31 mouse cellular contexts compared by ENCODE assay signal in the genomic region with DNA sequence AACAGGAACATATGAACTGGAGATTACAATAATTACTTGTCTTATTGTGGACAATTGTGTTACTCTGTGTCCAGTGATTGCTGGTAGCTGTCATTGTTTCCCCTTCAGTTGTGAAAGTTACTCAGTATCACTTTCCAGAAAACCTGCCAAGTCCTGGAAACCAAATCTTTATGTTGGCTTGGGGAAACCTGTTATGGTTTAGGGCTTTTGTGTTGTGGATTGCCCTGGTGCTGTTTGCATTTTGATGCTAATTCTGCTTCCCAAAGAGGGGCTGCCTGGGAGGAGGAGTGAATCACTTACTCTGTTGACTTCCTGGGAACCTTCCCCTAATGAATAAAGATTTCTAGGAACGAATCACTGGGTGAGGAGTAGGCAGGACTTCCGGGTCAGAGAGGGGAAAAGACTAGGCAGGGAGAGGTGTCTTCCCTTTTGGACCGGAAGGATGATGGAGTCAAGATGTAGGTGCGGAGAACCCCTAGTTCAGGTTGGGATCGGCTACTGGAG.
A peak's percentile ranks its signal among the peaks of the same experiment; 100 is the strongest.
DNase-seq lines count a peak whose midpoint lies in the region; ATAC-seq and TF ChIP-seq lines count a peak whose summit lies in the region.
"Had no signal": no experiment of that assay in that cellular context is flagged by ENCODE, and none has a peak within 500 bp of the region (broad histone marks: within the 10 kb centered on the region; RNA-seq: fewer than 3 reads in every experiment).

No protein-coding gene starts in this region.

- H3K4me2 ChIP-seq in forebrain, embryonic 14.5 days (ENCODE audit: low read length), result no peak overlapping the region
- no peak overlapping the region for H3K4me2 ChIP-seq in forebrain, embryonic 11.5 days (ENCODE audit: low read depth, low read length, severe bottlenecking)
- H3K4me2 ChIP-seq in midbrain, embryonic 11.5 days, result no peak overlapping the region
- no peak overlapping the region for H3K4me2 ChIP-seq in midbrain, embryonic 13.5 days (replicated peaks)
- H3K4me2 ChIP-seq: embryonic facial prominence, embryonic 15.5 days; heart, embryonic 11.5 days; hindbrain, embryonic 15.5 days; kidney, embryonic 15.5 days had no signal

- no peak for TF ChIP-seq POLR2A in brain, embryonic 14.5 days (IDR thresholded peaks at IDR 0.05; ENCODE audit: borderline replicate concordance, extremely low read depth, insufficient read depth, insufficient read length, poor library complexity, severe bottlenecking)

- no peaks in the 10 kb centered on the region for H3K36me3 ChIP-seq in forebrain, embryonic 14.5 days (ENCODE audit: control insufficient read depth, insufficient read depth, low read length)
- no peaks in the 10 kb centered on the region for H3K36me3 ChIP-seq in forebrain, embryonic 11.5 days (ENCODE audit: control insufficient read depth, insufficient read depth, low read length)
- no peaks in the 10 kb centered on the region for H3K36me3 ChIP-seq in midbrain, embryonic 11.5 days (ENCODE audit: control insufficient read depth, insufficient read depth, low read length)
- H3K36me3 ChIP-seq in midbrain, embryonic 13.5 days, result no peaks in the 10 kb centered on the region
- H3K36me3 ChIP-seq in ES-E14 (ENCODE audit: control insufficient read depth, insufficient read depth, low read length, poor library complexity, severe bottlenecking), result no peaks in the 10 kb centered on the region
- H3K36me3 ChIP-seq: embryonic facial prominence, embryonic 15.5 days; hindbrain, embryonic 15.5 days; kidney, embryonic 15.5 days had no signal

- in situ Hi-C loops in ES-E14 (cut with MboI; ENCODE audit: low sequenced_read_pairs in 2 of 2, unreplicated experiment in 2 of 2), result no loop called here

- DNase-seq in forebrain, embryonic 14.5 days (ENCODE audit: low spot score), result peak; percentile 70
- DNase-seq in forebrain, embryonic 11.5 days (ENCODE audit: low spot score), result no peak
- peak; percentile 79 for DNase-seq in midbrain, embryonic 11.5 days (ENCODE audit: low spot score, missing footprints)
- DNase-seq in ES-E14 (ENCODE audit: low read depth, low spot score), result peak; percentile 27
- DNase-seq in brain, embryonic 14.5 days (ENCODE audit: low read depth), result peak; percentile 83
- no peak for DNase-seq in adrenal gland, postnatal 4 days (ENCODE audit: low spot score in 2 of 2)
- DNase-seq: adrenal gland, adult 2 months; adrenal gland, postnatal 36 days; cerebellum, adult 9-10 months; cerebellum, postnatal 36 days; embryo, embryonic 11 days; gastrocnemius, adult 2 months; gastrocnemius, postnatal 36 days; heart, adult 18-20 months; heart, postnatal 36 days; kidney, adult 18-20 months; kidney, postnatal 25 days; liver; lung, adult 2 months; lung, postnatal 10 days; spleen, adult 18-20 months; thymus, postnatal 25 days had no signal

- no peaks in the 10 kb centered on the region for H3K27me3 ChIP-seq in forebrain, embryonic 14.5 days (replicated peaks; ENCODE audit: control insufficient read depth, insufficient read depth, low read length)
- no peaks in the 10 kb centered on the region for H3K27me3 ChIP-seq in forebrain, embryonic 11.5 days (ENCODE audit: control insufficient read depth, insufficient read depth, low read length)
- H3K27me3 ChIP-seq in midbrain, embryonic 11.5 days (ENCODE audit: control insufficient read depth, insufficient read depth, low read length), result no peaks in the 10 kb centered on the region
- H3K27me3 ChIP-seq in midbrain, embryonic 13.5 days, result no peaks in the 10 kb centered on the region
- H3K27me3 ChIP-seq: CH12.LX; embryonic facial prominence, embryonic 15.5 days; hindbrain, embryonic 15.5 days; kidney, embryonic 15.5 days; Patski had no signal

- H3K9me3 ChIP-seq in forebrain, embryonic 14.5 days (replicated peaks; ENCODE audit: control insufficient read depth, low read length), result no peaks in the 10 kb centered on the region
- no peaks in the 10 kb centered on the region for H3K9me3 ChIP-seq in forebrain, embryonic 11.5 days (ENCODE audit: control insufficient read depth, low read length)
- no peaks in the 10 kb centered on the region for H3K9me3 ChIP-seq in midbrain, embryonic 11.5 days (ENCODE audit: control insufficient read depth, low read length)
- no peaks in the 10 kb centered on the region for H3K9me3 ChIP-seq in midbrain, embryonic 13.5 days
- H3K9me3 ChIP-seq in ES-E14 (ENCODE audit: control insufficient read depth, insufficient read depth, low read depth, low read length), result no peaks in the 10 kb centered on the region
- H3K9me3 ChIP-seq: embryonic facial prominence, embryonic 15.5 days; hindbrain, embryonic 15.5 days; kidney, embryonic 15.5 days had no signal

- WGBS in forebrain, embryonic 14.5 days, result 53% methylated on average over 5 of the region's 5 CpGs
- WGBS in forebrain, embryonic 11.5 days, result 69% methylated on average over 5 of the region's 5 CpGs
- WGBS in midbrain, embryonic 11.5 days, result 77% methylated on average over 5 of the region's 5 CpGs
- 65% methylated on average over 5 of the region's 5 CpGs for WGBS in midbrain, embryonic 13.5 days

- H3K4me1 ChIP-seq in forebrain, embryonic 14.5 days (ENCODE audit: control insufficient read depth, insufficient read depth, low read length), result no peaks in the 10 kb centered on the region; the same call in 1 of the 2 replicates
- H3K4me1 ChIP-seq in forebrain, embryonic 11.5 days (replicated peaks; ENCODE audit: control insufficient read depth, insufficient read depth, low read length), result peaks cover 4% of the 10 kb centered on the region; the same call in 1 of the 2 replicates
- no peaks in the 10 kb centered on the region for H3K4me1 ChIP-seq in midbrain, embryonic 11.5 days (ENCODE audit: control insufficient read depth, insufficient read depth, low read length)
- peaks cover 5% of the 10 kb centered on the region; the same call in 1 of the 2 replicates for H3K4me1 ChIP-seq in midbrain, embryonic 13.5 days (replicated peaks)
- H3K4me1 ChIP-seq in ES-E14 (ENCODE audit: control insufficient read depth in 2 of 2, insufficient read depth in 2 of 2, low read length in 2 of 2, poor library complexity in 1 of 2), result no peaks in the 10 kb centered on the region
- H3K4me1 ChIP-seq: embryonic facial prominence, embryonic 15.5 days had no signal

- ATAC-seq in forebrain, embryonic 14.5 days, result peak; percentile 42; the same call in 1 of the 2 replicates
- no peak for ATAC-seq in forebrain, embryonic 11.5 days (replicated peaks; ENCODE audit: low FRiP score)
- ATAC-seq in midbrain, embryonic 11.5 days (ENCODE audit: low FRiP score), result 0 out of 2 replicates have a peak, but pooled peaks have one; percentile 30
- ATAC-seq in midbrain, embryonic 13.5 days, result no peak
- ATAC-seq: Patski had no signal

- no peak overlapping the region for H3K4me3 ChIP-seq in forebrain, embryonic 14.5 days (ENCODE audit: low read depth, low read length)
- H3K4me3 ChIP-seq in forebrain, embryonic 11.5 days (ENCODE audit: low read depth, low read length), result no peak overlapping the region
- H3K4me3 ChIP-seq in midbrain, embryonic 11.5 days (ENCODE audit: low read depth, low read length), result no peak overlapping the region
- no peak overlapping the region for H3K4me3 ChIP-seq in midbrain, embryonic 13.5 days (replicated peaks)
- no peak overlapping the region for H3K4me3 ChIP-seq in ES-E14 (ENCODE audit: insufficient read depth in 1 of 2, low read depth in 1 of 2, low read length in 2 of 2, poor library complexity in 1 of 2, severe bottlenecking in 1 of 2)
- H3K4me3 ChIP-seq: embryonic facial prominence, embryonic 15.5 days; gastrocnemius, adult 2 months; hindbrain, embryonic 15.5 days; kidney, embryonic 15.5 days had no signal

- H3K9ac ChIP-seq in forebrain, embryonic 14.5 days (ENCODE audit: low read length), result no peak overlapping the region
- no peak overlapping the region for H3K9ac ChIP-seq in forebrain, embryonic 11.5 days (ENCODE audit: low read length)
- H3K9ac ChIP-seq in midbrain, embryonic 11.5 days (ENCODE audit: low read length), result no peak overlapping the region
- no peak overlapping the region for H3K9ac ChIP-seq in midbrain, embryonic 13.5 days (replicated peaks)
- H3K9ac ChIP-seq in ES-E14 (ENCODE audit: insufficient read depth, low read depth, low read length, poor library complexity, severe bottlenecking), result no peak overlapping the region
- H3K9ac ChIP-seq: embryonic facial prominence, embryonic 15.5 days; hindbrain, embryonic 15.5 days; kidney, embryonic 15.5 days; liver, embryonic 14.5 days had no signal

- H3K27ac ChIP-seq in forebrain, embryonic 14.5 days (ENCODE audit: low read depth, low read length), result no peak overlapping the region
- no peak overlapping the region for H3K27ac ChIP-seq in forebrain, embryonic 11.5 days (ENCODE audit: low read depth, low read length)
- H3K27ac ChIP-seq in midbrain, embryonic 11.5 days (ENCODE audit: low read depth, low read length), result 0 out of 2 replicates have a peak overlapping the region, but pooled peaks have one; percentile 7
- H3K27ac ChIP-seq in midbrain, embryonic 13.5 days, result no peak overlapping the region
- no peak overlapping the region for H3K27ac ChIP-seq in ES-E14 (ENCODE audit: insufficient read depth, low read depth, low read length, poor library complexity, severe bottlenecking)
- H3K27ac ChIP-seq: embryonic facial prominence, embryonic 15.5 days; gastrocnemius, adult 2 months; hindbrain, embryonic 15.5 days; kidney, embryonic 15.5 days; liver, embryonic 14.5 days; macrophage had no signal

- TF ChIP-seq CTCF in brain, embryonic 14.5 days (IDR thresholded peaks at IDR 0.05; ENCODE audit: borderline replicate concordance, extremely low read depth, insufficient read depth, insufficient read length), result no peak

TF ChIP-seq in ES-E14, 5 proteins besides CTCF, POLR2A, EP300 and RAD21:
- no peak for TF ChIP-seq ZNF384 (IDR thresholded peaks at IDR 0.05; ENCODE audit: low read depth, low read length)
- TF ChIP-seq CHD2 (IDR thresholded peaks at IDR 0.05; ENCODE audit: low read depth, low read length), result no peak
- TF ChIP-seq MAFK (IDR thresholded peaks at IDR 0.05; ENCODE audit: insufficient read depth, low read depth, low read length), result no peak
- no peak for TF ChIP-seq HCFC1 (IDR thresholded peaks at IDR 0.05; ENCODE audit: borderline replicate concordance, insufficient read depth, low read length)
- no peak for TF ChIP-seq ZC3H11A (IDR thresholded peaks at IDR 0.05; ENCODE audit: borderline replicate concordance, low read depth, low read length)

Comparison
In these comparisons a context has a peak if more than half of its experiments do, and no peak if none do; other contexts are left out.
1. ATAC-seq: peak in forebrain, embryonic 14.5 days (single experiment) and midbrain, embryonic 11.5 days (single experiment); none in forebrain, embryonic 11.5 days (single experiment) and midbrain, embryonic 13.5 days (single experiment).
2. DNase-seq: peak in forebrain, embryonic 14.5 days (single experiment), midbrain, embryonic 11.5 days (single experiment), ES-E14 (single experiment) and brain, embryonic 14.5 days (single experiment); none in forebrain, embryonic 11.5 days (single experiment) and adrenal gland, postnatal 4 days (0 of 2).